17 mouse cellular contexts compared by ENCODE assay signal in the genomic region with DNA sequence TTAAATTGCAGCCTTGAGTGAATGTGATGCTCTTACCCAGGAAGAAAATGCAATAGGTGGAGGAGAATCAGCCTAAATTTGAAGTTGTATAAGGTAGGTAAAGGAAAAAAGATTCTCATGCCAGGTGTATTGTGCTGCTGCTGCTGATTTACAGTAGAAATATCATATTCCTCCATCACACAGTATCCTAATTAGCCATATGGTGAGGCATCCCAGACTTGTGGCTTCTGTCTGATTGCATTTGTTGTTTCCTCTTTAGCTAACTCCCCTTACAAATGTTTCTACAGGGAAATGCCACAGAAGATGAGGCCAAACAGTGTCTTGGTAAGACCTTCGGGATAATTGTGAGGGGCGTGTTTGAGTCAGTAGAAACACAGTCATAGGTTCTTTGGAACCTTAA.
"Had no signal": no experiment of that assay in that cellular context is flagged by ENCODE, and none has a peak within 500 bp of the region (broad histone marks: within the 10 kb centered on the region; RNA-seq: fewer than 3 reads in every experiment).

No protein-coding gene starts in this region.

- ATAC-seq: hindbrain, embryonic 16.5 days; inflammation-experienced regulatory T-cells, adult 6 months; intestine, embryonic 15.5 days; intestine, postnatal 0 days; liver, embryonic 12.5 days had no signal

- DNase-seq: gastrocnemius, adult 2 months; gastrocnemius, postnatal 10 days; gastrocnemius, postnatal 25 days; heart, adult 18-20 months; heart, postnatal 10 days; heart, postnatal 4 days; kidney, adult 18-20 months; kidney, adult 8-10 months; kidney, postnatal 10 days; kidney, postnatal 25 days; kidney, postnatal 4 days; liver had no signal
